Mouse (Mus musculus): ENCODE data around the gene Chka. TPM values are rescaled to one million over a fixed set of nuclear protein-coding genes. Genes with fewer than 3 reads are reported as not detected.

Chka gene
- polyA plus RNA-seq, 1 experiment from 2014 or later, result 68.1 TPM

GRCm38 (mm10) chr19:3942315-3942714 is 90.7 kb downstream of the Chka start:
- Histone ChIP-seq H3K9ac (no peak overlapping the region), H3K27ac (no peak overlapping the region), H3K27me3 (no peaks in the 10 kb centered on the region), H3K9me3 (no peaks in the 10 kb centered on the region), H3K4me3 (no peak overlapping the region), H3K36me3 (no peaks in the 10 kb centered on the region), H3K4me2 (no peak overlapping the region), H3K4me1 (no peaks in the 10 kb centered on the region)
- no peak for ATAC-seq (ENCODE audit: borderline replicate concordance, extremely low read depth, low FRiP score, low TSS enrichment)
- 77% methylated on average over 7 of the region's 7 CpGs for WGBS

GRCm38 (mm10) chr19:3942986-3943735 is 91.6 kb downstream of the Chka start:
- Histone ChIP-seq H3K27me3 (no peaks in the 10 kb centered on the region), H3K4me2 (peak overlapping the region; percentile 42), H3K9ac (no peak overlapping the region), H3K27ac (no peak overlapping the region), H3K9me3 (no peaks in the 10 kb centered on the region), H3K4me3 (no peak overlapping the region), H3K36me3 (no peaks in the 10 kb centered on the region), H3K4me1 (no peaks in the 10 kb centered on the region)
- 17% methylated on average over 27 of the region's 27 CpGs for WGBS
- no peak for ATAC-seq (ENCODE audit: borderline replicate concordance, extremely low read depth, low FRiP score, low TSS enrichment)

Other genes with a start within 250 kb of the Chka start
- gene Lrp5, start 165.2 kb upstream of the Chka start, polyA plus RNA-seq (2015; fragmentation: Nextera tagmentation; extraction: Ambion mirVana), result 7.7 TPM in 2 replicates
- gene 1810055G02Rik, start 143.5 kb upstream of the Chka start, polyA plus RNA-seq (2015; fragmentation: Nextera tagmentation; extraction: Ambion mirVana), result 31.9 and 32.2 TPM in 2 replicates
- 25.9 and 31.8 TPM in 2 replicates for gene Kmt5b, start 84.4 kb upstream of the Chka start, polyA plus RNA-seq (2015; fragmentation: Nextera tagmentation; extraction: Ambion mirVana)
- 46.6 and 53.1 TPM in 2 replicates for gene Tcirg1, start 55.4 kb downstream of the Chka start, polyA plus RNA-seq (2015; fragmentation: Nextera tagmentation; extraction: Ambion mirVana)
- gene Ndufs8, start 61.0 kb downstream of the Chka start, polyA plus RNA-seq (2015; fragmentation: Nextera tagmentation; extraction: Ambion mirVana), result 303 and 306 TPM in 2 replicates
- gene Aldh3b1, start 78.0 kb downstream of the Chka start, polyA plus RNA-seq (2015; fragmentation: Nextera tagmentation; extraction: Ambion mirVana), result 3.5 and 4.6 TPM in 2 replicates
- gene Unc93b1, start 83.4 kb downstream of the Chka start, polyA plus RNA-seq (2015; fragmentation: Nextera tagmentation; extraction: Ambion mirVana), result 18.4 and 22.3 TPM in 2 replicates
- gene Aldh3b3, start 106.9 kb downstream of the Chka start, polyA plus RNA-seq (2015; fragmentation: Nextera tagmentation; extraction: Ambion mirVana), result 0.11 and 0.13 TPM in 2 replicates
- gene Aldh3b2, start 120.6 kb downstream of the Chka start, polyA plus RNA-seq (2015; fragmentation: Nextera tagmentation; extraction: Ambion mirVana), result 1.3 and 1.5 TPM in 2 replicates
- gene Acy3, start 134.8 kb downstream of the Chka start, polyA plus RNA-seq (2015; fragmentation: Nextera tagmentation; extraction: Ambion mirVana), result 11.1 and 12.5 TPM in 2 replicates
- gene Tbx10, start 141.0 kb downstream of the Chka start, polyA plus RNA-seq (2015; fragmentation: Nextera tagmentation; extraction: Ambion mirVana), result not detected in 2 replicates
- 25.9 and 28.0 TPM in 2 replicates for gene Nudt8, start 148.8 kb downstream of the Chka start, polyA plus RNA-seq (2015; fragmentation: Nextera tagmentation; extraction: Ambion mirVana)
- 2.3 and 2.4 TPM in 2 replicates for gene Gm49405, start 148.9 kb downstream of the Chka start, polyA plus RNA-seq (2015; fragmentation: Nextera tagmentation; extraction: Ambion mirVana)
- gene Doc2g, start 151.5 kb downstream of the Chka start, polyA plus RNA-seq (2015; fragmentation: Nextera tagmentation; extraction: Ambion mirVana), result 3.6 and 4.9 TPM in 2 replicates
- gene Ndufv1, start 161.0 kb downstream of the Chka start, polyA plus RNA-seq (2015; fragmentation: Nextera tagmentation; extraction: Ambion mirVana), result 191 and 199 TPM in 2 replicates
- 470 and 486 TPM in 2 replicates for gene Gstp1, start 186.2 kb downstream of the Chka start, polyA plus RNA-seq (2015; fragmentation: Nextera tagmentation; extraction: Ambion mirVana)
- gene Gstp2, start 194.2 kb downstream of the Chka start, polyA plus RNA-seq (2015; fragmentation: Nextera tagmentation; extraction: Ambion mirVana), result 3.9 and 5.2 TPM in 2 replicates
- 0.22 and 0.83 TPM in 2 replicates for gene Gstp3, start 207.8 kb downstream of the Chka start, polyA plus RNA-seq (2015; fragmentation: Nextera tagmentation; extraction: Ambion mirVana)
- not detected in 2 replicates for gene Cabp2, start 229.8 kb downstream of the Chka start, polyA plus RNA-seq (2015; fragmentation: Nextera tagmentation; extraction: Ambion mirVana)
- gene Cdk2ap2, start 245.4 kb downstream of the Chka start, polyA plus RNA-seq (2015; fragmentation: Nextera tagmentation; extraction: Ambion mirVana), result 100 and 103 TPM in 2 replicates
- gene Pitpnm1, start 248.2 kb downstream of the Chka start, polyA plus RNA-seq (2015; fragmentation: Nextera tagmentation; extraction: Ambion mirVana), result 12.5 and 13.8 TPM in 2 replicates

Measured in lung, embryonic 15.5 days (tissue).